Mouse (Mus musculus) embryonic facial prominence, embryonic 13.5 days (tissue): ENCODE data around the gene Dock2. TPM values are rescaled to one million over a fixed set of nuclear protein-coding genes. Genes with fewer than 3 reads are reported as not detected.

Source experiments
- ATAC-seq: fragments of 200-750 bp; cut with Nextera tagmentation; 2 replicates; pipeline ENCODE4 v1.8.0; 2017; ENCODE audit warnings: low read depth; ENCODE audit not compliant: insufficient number of reproducible peaks, insufficient read depth, low FRiP score, low TSS enrichment
- H3K27ac ChIP-seq: fragments of 300-500 bp; sonication (generic); 2 replicates; pipeline ENCODE4 v1.5.1; 2015; ENCODE audit warnings: moderate library complexity, mild to moderate bottlenecking, inconsistent platforms
- H3K27me3 ChIP-seq: fragments of 300-500 bp; sonication (generic); 2 replicates; pipeline ENCODE4 v1.6.1; 2015; ENCODE audit warnings: mild to moderate bottlenecking, inconsistent platforms
- H3K36me3 ChIP-seq: fragments of 300-500 bp; sonication (generic); 2 replicates; pipeline ENCODE4 v1.6.1; 2015; ENCODE audit warnings: mild to moderate bottlenecking, inconsistent platforms
- H3K4me1 ChIP-seq: fragments of 300-500 bp; sonication (generic); 2 replicates; pipeline ENCODE4 v1.6.1; 2015; ENCODE audit warnings: inconsistent platforms
- H3K4me2 ChIP-seq: fragments of 300-500 bp; sonication (generic); 2 replicates; pipeline ENCODE4 v1.6.1; 2015; ENCODE audit warnings: moderate library complexity, mild to moderate bottlenecking, inconsistent platforms
- H3K4me3 ChIP-seq: fragments of 300-500 bp; sonication (generic); 2 replicates; pipeline ENCODE4 v1.5.1; 2015; ENCODE audit warnings: mild to moderate bottlenecking, inconsistent platforms
- H3K9ac ChIP-seq: fragments of 300-500 bp; sonication (generic); 2 replicates; pipeline ENCODE4 v1.6.1; 2015; ENCODE audit warnings: mild to moderate bottlenecking, inconsistent platforms
- H3K9me3 ChIP-seq: fragments of 300-500 bp; sonication (generic); 2 replicates; pipeline ENCODE4 v1.6.1; 2016; ENCODE audit warnings: inconsistent platforms
- WGBS: fragments of 180-500 bp; shearing (Covaris S2); methylation state at CpG from one replicate; pipeline ENCODE4 v1.1.7; 2015; ENCODE audit warnings: mixed read lengths; 5-methylcytosine and 5-hydroxymethylcytosine counted together
- polyA plus RNA-seq: library from polyadenylated mRNA; unstranded; fragments of >200 nt; fragmentation: Nextera tagmentation; extraction: Ambion mirVana; gene quantifications from 2 replicates; pipeline ENCODE4 v1.2.1, GENCODE M21; 2015

Gene Dock2
- polyA plus RNA-seq, 1 experiment from 2014 or later, result 0.98 TPM

- peaks cover 14% of the 10 kb centered on the region for H3K4me1 ChIP-seq
- H3K36me3 ChIP-seq, result no peaks in the 10 kb centered on the region
- ATAC-seq, result no peak
- H3K9me3 ChIP-seq, result no peaks in the 10 kb centered on the region
- WGBS, result 43% methylated on average over 5 of the region's 5 CpGs
- peaks cover 9% of the 10 kb centered on the region for H3K27me3 ChIP-seq
- H3K9ac ChIP-seq, result no peak overlapping the region
- H3K4me2 ChIP-seq, result no peak overlapping the region
- no peak overlapping the region for H3K27ac ChIP-seq
- no peak overlapping the region for H3K4me3 ChIP-seq
Observed at GRCm38 (mm10) chr11:34311717-34312116, 472.0 kb downstream of the Dock2 start.

- 79% methylated on average over 2 of the region's 2 CpGs for WGBS
- Histone ChIP-seq H3K9me3 (no peaks in the 10 kb centered on the region), H3K27me3 (no peaks in the 10 kb centered on the region), H3K4me1 (0 out of 2 replicates have a peak, but pooled peaks cover 4% of the 10 kb centered on the region), H3K27ac (no peak overlapping the region), H3K9ac (no peak overlapping the region), H3K4me2 (no peak overlapping the region), H3K4me3 (no peak overlapping the region), H3K36me3 (no peaks in the 10 kb centered on the region)
- ATAC-seq, result no peak
Observed at GRCm38 (mm10) chr11:34309360-34309759, 474.3 kb downstream of the Dock2 start.

- Histone ChIP-seq H3K4me3 (no peak overlapping the region), H3K36me3 (no peaks in the 10 kb centered on the region), H3K9me3 (no peaks in the 10 kb centered on the region), H3K4me1 (0 out of 2 replicates have a peak, but pooled peaks cover 4% of the 10 kb centered on the region), H3K9ac (no peak overlapping the region), H3K4me2 (no peak overlapping the region), H3K27me3 (no peaks in the 10 kb centered on the region), H3K27ac (no peak overlapping the region)
- 90% methylated on average over 3 of the region's 3 CpGs for WGBS
- ATAC-seq, result no peak
Observed at GRCm38 (mm10) chr11:34308731-34309130, 475.0 kb downstream of the Dock2 start.

DNA sequence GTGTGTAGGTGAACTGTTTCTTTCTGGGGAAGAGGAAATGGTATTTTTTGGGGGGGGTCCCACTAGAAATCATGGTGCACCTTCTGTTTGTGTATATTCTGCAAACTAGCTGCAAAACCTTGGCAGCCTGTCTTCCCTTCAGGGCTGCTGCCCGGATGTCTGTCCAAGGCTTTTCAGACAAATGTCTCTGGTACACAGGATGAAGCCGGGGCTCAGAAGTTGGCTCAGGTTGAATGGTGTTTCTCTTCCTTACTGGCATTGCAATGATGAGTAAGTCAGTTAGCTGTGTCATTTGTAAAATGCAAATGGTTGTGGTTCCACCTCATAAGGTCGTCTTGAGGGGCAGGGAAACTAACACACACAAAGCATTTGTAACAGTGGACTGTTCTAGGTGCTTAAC is 477.5 kb downstream of the Dock2 start:
- Histone ChIP-seq H3K27ac (no peak overlapping the region), H3K9me3 (no peaks in the 10 kb centered on the region), H3K4me2 (no peak overlapping the region), H3K27me3 (no peaks in the 10 kb centered on the region), H3K4me1 (peaks cover 8% of the 10 kb centered on the region; the same call in 1 of the 2 replicates), H3K4me3 (no peak overlapping the region), H3K36me3 (no peaks in the 10 kb centered on the region), H3K9ac (no peak overlapping the region)
- no peak for ATAC-seq
- WGBS, result 84% methylated on average over 3 of the region's 3 CpGs

DNA sequence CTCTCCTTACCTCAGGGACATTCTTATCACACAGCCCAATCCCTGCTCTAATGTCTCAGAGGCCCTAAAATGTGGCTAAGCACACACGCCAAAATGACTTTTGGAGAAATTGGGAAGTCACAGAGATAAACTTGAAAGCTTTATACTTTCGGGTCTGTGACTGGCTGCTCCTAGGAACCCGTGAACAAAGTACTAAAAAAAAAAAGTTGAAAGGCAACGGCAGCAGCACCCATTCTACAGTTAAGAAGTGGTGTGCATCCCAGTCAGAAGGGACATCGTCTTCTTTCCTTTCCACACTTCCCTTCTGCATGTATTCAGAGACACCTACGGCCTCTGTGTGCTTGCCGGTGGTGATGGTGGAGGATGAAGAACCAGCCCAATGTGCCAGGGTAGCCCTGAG is 483.6 kb downstream of the Dock2 start:
- no peak for ATAC-seq
- Histone ChIP-seq H3K27me3 (no peaks in the 10 kb centered on the region; the same call in 1 of the 2 replicates), H3K4me3 (no peak overlapping the region), H3K27ac (no peak overlapping the region), H3K9me3 (no peaks in the 10 kb centered on the region), H3K9ac (no peak overlapping the region), H3K4me2 (no peak overlapping the region), H3K36me3 (no peaks in the 10 kb centered on the region), H3K4me1 (peaks cover 8% of the 10 kb centered on the region; the same call in 1 of the 2 replicates)
- WGBS, result 91% methylated on average over 7 of the region's 7 CpGs

GRCm38 (mm10) chr11:34299550-34299949 is 484.1 kb downstream of the Dock2 start:
- Histone ChIP-seq H3K36me3 (no peaks in the 10 kb centered on the region), H3K27me3 (no peaks in the 10 kb centered on the region; the same call in 1 of the 2 replicates), H3K4me3 (no peak overlapping the region), H3K9ac (no peak overlapping the region), H3K27ac (no peak overlapping the region), H3K4me2 (no peak overlapping the region), H3K4me1 (peaks cover 8% of the 10 kb centered on the region; the same call in 1 of the 2 replicates), H3K9me3 (no peaks in the 10 kb centered on the region)
- no peak for ATAC-seq
- 86% methylated on average over 1 of the region's 1 CpGs for WGBS

- H3K27ac ChIP-seq, result no peak overlapping the region
- H3K4me2 ChIP-seq, result no peak overlapping the region
- H3K9me3 ChIP-seq, result no peaks in the 10 kb centered on the region
- ATAC-seq, result no peak
- H3K4me3 ChIP-seq, result no peak overlapping the region
- no peaks in the 10 kb centered on the region for H3K36me3 ChIP-seq
- no peaks in the 10 kb centered on the region; the same call in 1 of the 2 replicates for H3K27me3 ChIP-seq
- no peak overlapping the region for H3K9ac ChIP-seq
- 49% methylated on average over 5 of the region's 5 CpGs for WGBS
- H3K4me1 ChIP-seq, result 0 out of 2 replicates have a peak, but pooled peaks cover under 1% of the 10 kb centered on the region
Observed at GRCm38 (mm10) chr11:34297698-34298378, 485.9 kb downstream of the Dock2 start.

GRCm38 (mm10) chr11:34291304-34291703 is 492.4 kb downstream of the Dock2 start:
- Histone ChIP-seq H3K4me1 (no peaks in the 10 kb centered on the region), H3K36me3 (no peaks in the 10 kb centered on the region), H3K27ac (no peak overlapping the region), H3K27me3 (no peaks in the 10 kb centered on the region; the same call in 1 of the 2 replicates), H3K4me2 (no peak overlapping the region), H3K9me3 (no peaks in the 10 kb centered on the region), H3K9ac (no peak overlapping the region), H3K4me3 (no peak overlapping the region)
- WGBS, result 73% methylated on average over 3 of the region's 3 CpGs
- no peak for ATAC-seq

DNA sequence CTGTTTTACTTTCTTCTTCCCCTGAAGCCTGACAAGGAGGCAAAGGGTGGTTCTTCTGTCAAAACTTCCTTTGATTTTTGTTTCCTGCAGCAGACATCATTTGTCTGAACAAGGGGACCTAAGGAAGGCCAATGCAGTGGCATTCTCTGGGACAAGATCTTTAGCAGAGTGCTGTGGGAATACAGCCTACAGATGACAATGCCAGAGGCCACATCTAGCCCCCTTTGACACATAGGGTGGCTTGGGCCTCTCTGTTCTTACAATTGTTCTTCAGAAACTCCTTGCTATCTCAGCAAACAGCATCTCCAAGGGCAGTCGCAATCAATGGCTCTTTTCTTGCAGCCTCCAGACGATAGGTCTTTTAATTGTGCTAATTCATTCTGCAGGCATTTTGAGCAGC is 493.0 kb downstream of the Dock2 start:
- no peak overlapping the region for H3K4me2 ChIP-seq
- no peak overlapping the region for H3K9ac ChIP-seq
- no peak overlapping the region for H3K27ac ChIP-seq
- no peaks in the 10 kb centered on the region for H3K9me3 ChIP-seq
- H3K36me3 ChIP-seq, result no peaks in the 10 kb centered on the region
- no peak overlapping the region for H3K4me3 ChIP-seq
- no peaks in the 10 kb centered on the region; the same call in 1 of the 2 replicates for H3K27me3 ChIP-seq
- ATAC-seq, result no peak
- WGBS, result 20% methylated on average over 2 of the region's 2 CpGs
- no peaks in the 10 kb centered on the region for H3K4me1 ChIP-seq

- Histone ChIP-seq H3K9ac (no peak overlapping the region), H3K27ac (no peak overlapping the region), H3K9me3 (no peaks in the 10 kb centered on the region), H3K4me1 (no peaks in the 10 kb centered on the region), H3K4me2 (no peak overlapping the region), H3K4me3 (no peak overlapping the region), H3K36me3 (no peaks in the 10 kb centered on the region), H3K27me3 (no peaks in the 10 kb centered on the region)
- no peak for ATAC-seq
- 17% methylated on average over 4 of the region's 4 CpGs for WGBS
Observed at GRCm38 (mm10) chr11:34290265-34290664, 493.4 kb downstream of the Dock2 start.

DNA sequence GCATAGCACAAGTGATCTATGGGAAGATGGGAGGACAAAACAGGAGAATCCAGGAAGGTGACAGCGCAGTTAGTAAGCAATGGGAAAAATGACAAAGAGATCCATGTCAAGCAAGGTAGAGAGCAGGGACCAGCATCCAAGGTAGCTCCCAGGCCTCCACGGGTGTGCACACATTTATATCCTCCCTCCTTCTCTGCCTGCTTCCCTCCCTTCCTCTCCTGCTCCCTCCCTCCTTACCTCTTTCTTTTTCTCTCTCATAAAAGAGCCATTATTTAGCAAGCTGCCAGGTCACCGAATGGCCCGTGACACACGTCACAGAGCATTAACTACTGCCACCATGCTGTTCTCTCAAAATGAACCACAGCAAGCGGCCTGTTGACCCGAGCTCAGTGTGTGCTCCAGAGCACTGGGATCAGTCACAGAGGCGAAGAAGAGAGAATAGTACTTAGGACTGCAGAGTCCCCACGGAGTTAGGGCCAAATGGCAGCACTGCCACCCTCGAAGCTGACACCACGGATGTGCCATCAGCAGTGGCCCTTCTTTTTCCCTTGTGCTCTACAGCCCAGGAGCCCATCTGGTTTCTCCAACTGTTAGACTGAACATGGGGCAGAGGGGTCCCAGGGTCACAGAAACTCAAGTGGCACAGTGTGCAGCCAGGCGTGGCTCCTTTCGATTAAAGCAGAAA is 499.4 kb downstream of the Dock2 start:
- H3K27ac ChIP-seq, result no peak overlapping the region
- no peaks in the 10 kb centered on the region for H3K9me3 ChIP-seq
- peaks cover 5% of the 10 kb centered on the region; the same call in 1 of the 2 replicates for H3K27me3 ChIP-seq
- H3K4me2 ChIP-seq, result no peak overlapping the region
- ATAC-seq, result no peak
- 29% methylated on average over 13 of the region's 13 CpGs for WGBS
- no peaks in the 10 kb centered on the region for H3K4me1 ChIP-seq
- no peak overlapping the region for H3K9ac ChIP-seq
- H3K36me3 ChIP-seq, result no peaks in the 10 kb centered on the region
- no peak overlapping the region for H3K4me3 ChIP-seq

DNA sequence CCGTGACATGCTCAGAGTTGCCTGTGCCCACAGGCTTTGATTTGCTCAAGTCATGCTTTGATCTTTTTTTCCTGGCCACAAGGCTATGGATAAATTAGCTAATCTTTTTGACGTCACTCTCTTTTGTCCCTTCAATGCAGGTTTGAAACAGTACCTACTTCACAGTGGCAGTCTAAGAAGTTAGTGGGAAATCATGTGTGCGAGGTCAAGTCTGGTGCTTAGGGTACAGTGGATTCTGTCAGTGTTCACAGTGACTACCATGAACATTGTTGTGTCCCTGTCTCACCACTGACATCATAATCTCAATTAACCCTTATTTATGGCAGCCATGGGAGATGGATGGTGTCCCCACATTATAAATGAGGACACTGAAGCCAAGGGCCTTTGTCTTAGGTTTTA is 506.6 kb downstream of the Dock2 start:
- Histone ChIP-seq H3K36me3 (no peaks in the 10 kb centered on the region), H3K4me3 (no peak overlapping the region), H3K27me3 (no peaks in the 10 kb centered on the region; the same call in 1 of the 2 replicates), H3K9me3 (no peaks in the 10 kb centered on the region), H3K27ac (no peak overlapping the region), H3K9ac (no peak overlapping the region), H3K4me1 (peaks cover 4% of the 10 kb centered on the region; the same call in 1 of the 2 replicates), H3K4me2 (no peak overlapping the region)
- 43% methylated on average over 3 of the region's 3 CpGs for WGBS
- no peak for ATAC-seq
